Mouse (Mus musculus) gastrocnemius, postnatal 14 days (tissue): ENCODE data around the gene Pkp3. TPM values are rescaled to one million over a fixed set of nuclear protein-coding genes. Genes with fewer than 3 reads are reported as not detected.
A peak's percentile ranks its signal among the peaks of the same experiment; 100 is the strongest.
"Not testable (repeated sequence)": the region's sequence is repeated elsewhere in the genome, so short reads cannot be mapped to it uniquely, and the experiment has no call there.

ENCODE experiments used
- DNase-seq: peaks from one replicate; pipeline ENCODE4 v3.0.0; 2021; ENCODE audit warnings: mixed read lengths
- intact Hi-C: fragments of 180-260 bp; cut with DNase I; formaldehyde crosslinking; loops from one replicate; pipeline ENCODE4 v1.15.1; 2025; ENCODE audit warnings: low total_unique reads
- long read RNA-seq, 2 experiments: library from polyadenylated mRNA; stranded (forward); transcript quantifications; one replicate each; pipeline ENCODE4 v2.0.0; 2021
- total RNA-seq, 2 experiments: library from RNA; stranded (reverse); gene quantifications; 2 replicates each; pipeline ENCODE4 v1.2.3; 2021

Gene Pkp3
- not detected for total RNA-seq
- long read RNA-seq, experiment 1: 0 reads
- long read RNA-seq, experiment 2, partial matches to known transcripts: 0 of 1 reads
- long read RNA-seq, experiment 2, other reads (novel, unspliced or antisense): 1 of 1 reads

- intact Hi-C loops: no loop called here
- no peak for DNase-seq
Measured at GRCm38 (mm10) chr7:141077841-141078240, at the start of gene Pkp3. Pkp3 (plus strand) TSS chr7:141078218.

GRCm38 (mm10) chr7:141028831-141029230 is 49.2 kb upstream of the Pkp3 start, which contains the start of gene Gm17387:
Gm17387 (plus strand) TSS chr7:141029131.
- intact Hi-C loops: no loop called here
- DNase-seq: no peak

GRCm38 (mm10) chr7:141030390-141030789 is 47.6 kb upstream of the Pkp3 start:
- DNase-seq: no peak
- intact Hi-C loops: no loop called here

- no peak for DNase-seq
- intact Hi-C loops: no loop called here
Measured at GRCm38 (mm10) chr7:141032458-141033167, 45.4 kb upstream of the Pkp3 start.

GRCm38 (mm10) chr7:141036624-141037023 is 41.4 kb upstream of the Pkp3 start:
- intact Hi-C loops: not testable (repeated sequence)

GRCm38 (mm10) chr7:141038090-141039032 is 39.7 kb upstream of the Pkp3 start:
- DNase-seq: no peak
- intact Hi-C loops: no loop called here

More at GRCm38 (mm10) chr7:141036624-141037023, 41.4 kb upstream of the Pkp3 start:
- DNase-seq: not testable (repeated sequence)

GRCm38 (mm10) chr7:141039386-141040107 is 38.5 kb upstream of the Pkp3 start:
- intact Hi-C loops: no loop called here
- no peak for DNase-seq

- DNase-seq: no peak
- intact Hi-C loops: no loop called here
Measured at GRCm38 (mm10) chr7:141040867-141041606, 37.0 kb upstream of the Pkp3 start.

- DNase-seq: peak; percentile 86
- intact Hi-C loops: no loop called here
Measured at GRCm38 (mm10) chr7:141041661-141042060, 36.4 kb upstream of the Pkp3 start.

- intact Hi-C loops: no loop called here
Measured at GRCm38 (mm10) chr7:141042539-141042938, 35.5 kb upstream of the Pkp3 start.

GRCm38 (mm10) chr7:141046931-141047580 is 31.0 kb upstream of the Pkp3 start:
- intact Hi-C loops: loop anchor here (5.0 kb wide), 2 partner anchors 40 to 85 kb away; no protein-coding TSS in a partner anchor
- DNase-seq: no peak

More at GRCm38 (mm10) chr7:141042539-141042938, 35.5 kb upstream of the Pkp3 start:
- DNase-seq: no peak

- intact Hi-C loops: loop anchor here (2.0 to 5.0 kb wide), 3 partner anchors 40 to 137 kb away; no protein-coding TSS in a partner anchor
- DNase-seq: peak; percentile 87
Measured at GRCm38 (mm10) chr7:141047581-141048225, 30.3 kb upstream of the Pkp3 start.

- intact Hi-C loops: loop anchor here (2.0 to 5.0 kb wide), 3 partner anchors 41 to 138 kb away; no protein-coding TSS in a partner anchor
- peak; percentile 92 for DNase-seq
Measured at GRCm38 (mm10) chr7:141048226-141049218, 29.5 kb upstream of the Pkp3 start.

GRCm38 (mm10) chr7:141049326-141049725 is 28.7 kb upstream of the Pkp3 start:
- DNase-seq: no peak
- intact Hi-C loops: loop anchor here (2.0 to 5.0 kb wide), 3 partner anchors 42 to 139 kb away; no protein-coding TSS in a partner anchor

GRCm38 (mm10) chr7:141051060-141051685 is 26.8 kb upstream of the Pkp3 start:
- no peak for DNase-seq
- intact Hi-C loops: loop anchor here (5.0 kb wide), 1 partner anchor 209 kb away; no protein-coding TSS in a partner anchor

GRCm38 (mm10) chr7:141052016-141052415 is 26.0 kb upstream of the Pkp3 start:
- no peak for DNase-seq
- intact Hi-C loops: loop anchor here (5.0 kb wide), 1 partner anchor 210 kb away; no protein-coding TSS in a partner anchor
